ENCODE assay signal across 11 mouse cellular contexts in genomic region chr19:53891569-53891968, GRCm38 (mm10). TPM values are rescaled to one million over a fixed set of nuclear protein-coding genes. Genes with fewer than 3 reads are reported as not detected.
DNase-seq lines count a peak whose midpoint lies in the region; ATAC-seq and TF ChIP-seq lines count a peak whose summit lies in the region.
"Had no signal": no experiment of that assay in that cellular context is flagged by ENCODE, and none has a peak within 500 bp of the region (broad histone marks: within the 10 kb centered on the region; RNA-seq: fewer than 3 reads in every experiment).

No protein-coding gene starts in this region.

- no peaks in the 10 kb centered on the region for H3K27me3 ChIP-seq in lung, embryonic 15.5 days
- H3K27me3 ChIP-seq in intestine, embryonic 14.5 days (replicated peaks; ENCODE audit: control insufficient read depth, insufficient read depth, low read length), result no peaks in the 10 kb centered on the region
- H3K27me3 ChIP-seq in liver, postnatal 0 days (ENCODE audit: insufficient read depth, low read length), result no peaks in the 10 kb centered on the region

- WGBS in lung, embryonic 15.5 days, result 72% methylated on average over 2 of the region's 2 CpGs
- WGBS in intestine, embryonic 14.5 days, result 69% methylated on average over 2 of the region's 2 CpGs
- WGBS in liver, postnatal 0 days (ENCODE audit: insufficient replicate concordance), result 47% methylated on average over 2 of the region's 2 CpGs

- peaks cover 44% of the 10 kb centered on the region for H3K4me1 ChIP-seq in lung, embryonic 15.5 days
- peaks cover 29% of the 10 kb centered on the region for H3K4me1 ChIP-seq in intestine, embryonic 14.5 days (replicated peaks; ENCODE audit: control insufficient read depth, insufficient read depth, low read length)
- H3K4me1 ChIP-seq in liver, postnatal 0 days (ENCODE audit: insufficient read depth), result peaks cover 73% of the 10 kb centered on the region

- ATAC-seq in lung, embryonic 15.5 days (ENCODE audit: borderline replicate concordance, extremely low read depth, low FRiP score, low TSS enrichment), result 0 out of 2 replicates have a peak, but pooled peaks have one; percentile 17
- ATAC-seq in intestine, embryonic 14.5 days (replicated peaks; ENCODE audit: low FRiP score, low TSS enrichment, low read depth), result no peak
- ATAC-seq in liver, postnatal 0 days, result peak; percentile 26
- ATAC-seq in frontal cortex, adult (ENCODE audit: low TSS enrichment), result no peak
- ATAC-seq: forebrain, embryonic 14.5 days; Patski had no signal

- no peak for TF ChIP-seq CTCF in liver, postnatal 0 days (IDR thresholded peaks at IDR 0.05; ENCODE audit: low read depth)

- H3K9me3 ChIP-seq in lung, embryonic 15.5 days, result no peaks in the 10 kb centered on the region
- no peaks in the 10 kb centered on the region for H3K9me3 ChIP-seq in intestine, embryonic 14.5 days (ENCODE audit: control insufficient read depth, low read length)
- no peaks in the 10 kb centered on the region for H3K9me3 ChIP-seq in liver, postnatal 0 days (ENCODE audit: low read length)

- DNase-seq in heart, adult 11 months, result peak; percentile 80
- DNase-seq in heart, adult 9 months (ENCODE audit: low spot score in 2 of 2), result no peak
- no peak for DNase-seq in lung, postnatal 14 days
- no peak for DNase-seq in intestine, embryonic 14.5 days (ENCODE audit: low spot score)
- no peak for DNase-seq in liver, postnatal 0 days
- no peak for DNase-seq in right cerebral cortex, postnatal 14 days

- H3K36me3 ChIP-seq in lung, embryonic 15.5 days, result no peaks in the 10 kb centered on the region
- no peaks in the 10 kb centered on the region for H3K36me3 ChIP-seq in intestine, embryonic 14.5 days (ENCODE audit: control insufficient read depth, insufficient read depth, low read length)
- H3K36me3 ChIP-seq in liver, postnatal 0 days (replicated peaks; ENCODE audit: insufficient read depth, low read length), result no peaks in the 10 kb centered on the region

- no peak overlapping the region for H3K4me2 ChIP-seq in lung, embryonic 15.5 days
- H3K4me2 ChIP-seq in intestine, embryonic 14.5 days (ENCODE audit: low read length), result no peak overlapping the region
- no peak overlapping the region; the same call in 1 of the 2 replicates for H3K4me2 ChIP-seq in liver, postnatal 0 days (ENCODE audit: low read depth, low read length)

- no peak overlapping the region for H3K4me3 ChIP-seq in lung, embryonic 15.5 days
- H3K4me3 ChIP-seq in intestine, embryonic 14.5 days (ENCODE audit: low read depth, low read length), result no peak overlapping the region
- H3K4me3 ChIP-seq in liver, postnatal 0 days (ENCODE audit: low read depth, low read length), result no peak overlapping the region
- H3K4me3 ChIP-seq: left cerebral cortex, adult 2 months had no signal

- H3K9ac ChIP-seq in lung, embryonic 15.5 days, result no peak overlapping the region
- H3K9ac ChIP-seq in intestine, embryonic 14.5 days (ENCODE audit: low read length), result no peak overlapping the region
- peak overlapping the region; percentile 42; the same call in 1 of the 2 replicates for H3K9ac ChIP-seq in liver, postnatal 0 days (replicated peaks)

- H3K27ac ChIP-seq in lung, embryonic 15.5 days, result peak overlapping the region; percentile 82
- H3K27ac ChIP-seq in intestine, embryonic 14.5 days (ENCODE audit: low read depth), result peak overlapping the region; percentile 80; the same call in 1 of the 2 replicates
- H3K27ac ChIP-seq in liver, postnatal 0 days (ENCODE audit: low read depth), result peak overlapping the region; percentile 83
- H3K27ac ChIP-seq: left cerebral cortex, adult 2 months had no signal

- TF ChIP-seq EP300 in liver, postnatal 0 days (IDR thresholded peaks at IDR 0.05; ENCODE audit: low read depth), result peak; percentile 75

RNA-seq across cellular contexts. Expression of gene Pdcd4, which starts 0.5 kb away (rescaled TPM):
- polyA plus RNA-seq in lung, embryonic 15.5 days (2015; fragmentation: Nextera tagmentation; extraction: Ambion mirVana), result 87.7 and 89.7 TPM in 2 replicates
- 68.8 and 72.9 TPM in 2 replicates for polyA plus RNA-seq in intestine, embryonic 14.5 days (2014; fragmentation: Nextera tagmentation; extraction: Ambion mirVana)
- polyA plus RNA-seq in liver, postnatal 0 days (2015; fragmentation: Nextera tagmentation; extraction: Ambion mirVana), result 39.0 and 41.2 TPM in 2 replicates

RNA-seq across cellular contexts. Expression of gene Shoc2, which starts 52.5 kb away (rescaled TPM):
- polyA plus RNA-seq in lung, embryonic 15.5 days (2015; fragmentation: Nextera tagmentation; extraction: Ambion mirVana), result 41.6 and 43.6 TPM in 2 replicates
- polyA plus RNA-seq in intestine, embryonic 14.5 days (2014; fragmentation: Nextera tagmentation; extraction: Ambion mirVana), result 49.2 and 54.7 TPM in 2 replicates
- 13.5 and 13.7 TPM in 2 replicates for polyA plus RNA-seq in liver, postnatal 0 days (2015; fragmentation: Nextera tagmentation; extraction: Ambion mirVana)

RNA-seq across cellular contexts. Expression of gene Bbip1, which starts 52.9 kb away (rescaled TPM):
- polyA plus RNA-seq in lung, embryonic 15.5 days (2015; fragmentation: Nextera tagmentation; extraction: Ambion mirVana), result 58.0 and 58.9 TPM in 2 replicates
- polyA plus RNA-seq in intestine, embryonic 14.5 days (2014; fragmentation: Nextera tagmentation; extraction: Ambion mirVana), result 89.9 and 91.4 TPM in 2 replicates
- polyA plus RNA-seq in liver, postnatal 0 days (2015; fragmentation: Nextera tagmentation; extraction: Ambion mirVana), result 32.6 and 36.5 TPM in 2 replicates

Comparison
In these comparisons a context has a peak if more than half of its experiments do, and no peak if none do; other contexts are left out.
1. ATAC-seq: peak in lung, embryonic 15.5 days (single experiment) and liver, postnatal 0 days (single experiment); none in intestine, embryonic 14.5 days (single experiment) and frontal cortex, adult (single experiment).
2. Peak in every context shown above with its lines, with median percentiles within 50 percentile points of each other: H3K27ac ChIP-seq.